In genomic region chr14:55671486-55671832, GRCm38 (mm10) we compare ENCODE assay signal across 8 mouse cellular contexts. TPM values are rescaled to one million over a fixed set of nuclear protein-coding genes. Genes with fewer than 3 reads are reported as not detected.
DNase-seq lines count a peak whose midpoint lies in the region; ATAC-seq and TF ChIP-seq lines count a peak whose summit lies in the region.

No protein-coding gene starts in this region.

- peak overlapping the region; percentile 91 for H3K9ac ChIP-seq in heart, embryonic 16.5 days (ENCODE audit: low read length)
- peak overlapping the region; percentile 81 for H3K9ac ChIP-seq in forebrain, embryonic 14.5 days (ENCODE audit: low read length)
- H3K9ac ChIP-seq in liver, postnatal 0 days (replicated peaks), result peak overlapping the region; percentile 68

- H3K4me2 ChIP-seq in heart, embryonic 16.5 days (ENCODE audit: low read depth, low read length), result peak overlapping the region; percentile 97
- H3K4me2 ChIP-seq in forebrain, embryonic 14.5 days (ENCODE audit: low read length), result peak overlapping the region; percentile 96
- H3K4me2 ChIP-seq in liver, postnatal 0 days (ENCODE audit: low read depth, low read length), result peak overlapping the region; percentile 79

- no peak for DNase-seq in heart, postnatal 36 days
- DNase-seq in G1E (ENCODE audit: low spot score), result peak; percentile 31
- no peak for DNase-seq in forebrain, embryonic 14.5 days (ENCODE audit: low spot score)
- no peak for DNase-seq in liver, postnatal 0 days
- DNase-seq in embryo, embryonic 11 days, result no peak
- DNase-seq in urinary bladder, postnatal 36 days (ENCODE audit: low spot score in 2 of 2), result no peak
- DNase-seq in frontal cortex, postnatal 36 days (ENCODE audit: low spot score in 2 of 2), result no peak

- H3K36me3 ChIP-seq in heart, embryonic 16.5 days (ENCODE audit: control insufficient read depth, insufficient read depth), result peaks cover 17% of the 10 kb centered on the region
- H3K36me3 ChIP-seq in G1E (replicated peaks), result peaks cover 54% of the 10 kb centered on the region
- H3K36me3 ChIP-seq in forebrain, embryonic 14.5 days (ENCODE audit: control insufficient read depth, insufficient read depth, low read length), result peaks cover 25% of the 10 kb centered on the region
- peaks cover 18% of the 10 kb centered on the region for H3K36me3 ChIP-seq in liver, postnatal 0 days (replicated peaks; ENCODE audit: insufficient read depth, low read length)

- no peaks in the 10 kb centered on the region for H3K9me3 ChIP-seq in heart, embryonic 16.5 days (replicated peaks; ENCODE audit: control insufficient read depth, low read length)
- H3K9me3 ChIP-seq in G1E (replicated peaks), result no peaks in the 10 kb centered on the region
- H3K9me3 ChIP-seq in forebrain, embryonic 14.5 days (replicated peaks; ENCODE audit: control insufficient read depth, low read length), result no peaks in the 10 kb centered on the region
- H3K9me3 ChIP-seq in liver, postnatal 0 days (ENCODE audit: low read length), result no peaks in the 10 kb centered on the region

- H3K27ac ChIP-seq in heart, embryonic 16.5 days (ENCODE audit: low read length), result peak overlapping the region; percentile 85
- peak overlapping the region; percentile 70; the same call in 1 of the 2 replicates for H3K27ac ChIP-seq in forebrain, embryonic 14.5 days (ENCODE audit: low read depth, low read length)
- H3K27ac ChIP-seq in liver, postnatal 0 days (ENCODE audit: low read depth), result peak overlapping the region; percentile 78

- WGBS in heart, embryonic 16.5 days, result under 1% methylated on average over 12 of the region's 12 CpGs
- under 1% methylated on average over 12 of the region's 12 CpGs for WGBS in forebrain, embryonic 14.5 days
- 0% methylated on average over 12 of the region's 12 CpGs for WGBS in liver, postnatal 0 days (ENCODE audit: insufficient replicate concordance)

- intact Hi-C loops in heart, postnatal 36 days (cut with DNase I), result loop anchor here (5.0 kb wide), 1 partner anchor 34 kb away; the partner anchor contains the start of genes Gm49378 and Ipo4

- peak; percentile 47 for ATAC-seq in heart, embryonic 16.5 days (replicated peaks; ENCODE audit: extremely low read depth, insufficient read depth, low FRiP score)
- no peak for ATAC-seq in G1E (ENCODE audit: extremely low read depth, insufficient number of reproducible peaks, low FRiP score, poor library complexity, severe bottlenecking)
- ATAC-seq in forebrain, embryonic 14.5 days, result peak; percentile 63
- ATAC-seq in liver, postnatal 0 days, result peak; percentile 9

- no peak for TF ChIP-seq EP300 in liver, postnatal 0 days (IDR thresholded peaks at IDR 0.05; ENCODE audit: low read depth)

- H3K27me3 ChIP-seq in heart, embryonic 16.5 days (ENCODE audit: control insufficient read depth, insufficient read depth, low read length), result no peaks in the 10 kb centered on the region
- H3K27me3 ChIP-seq in G1E (ENCODE audit: insufficient read depth, low read length), result no peaks in the 10 kb centered on the region
- H3K27me3 ChIP-seq in forebrain, embryonic 14.5 days (replicated peaks; ENCODE audit: control insufficient read depth, insufficient read depth, low read length), result no peaks in the 10 kb centered on the region
- no peaks in the 10 kb centered on the region for H3K27me3 ChIP-seq in liver, postnatal 0 days (ENCODE audit: insufficient read depth, low read length)

- H3K4me3 ChIP-seq in heart, embryonic 16.5 days (ENCODE audit: low read length), result peak overlapping the region; percentile 94
- peak overlapping the region; percentile 76 for H3K4me3 ChIP-seq in G1E (ENCODE audit: low read depth, low read length)
- peak overlapping the region; percentile 86 for H3K4me3 ChIP-seq in forebrain, embryonic 14.5 days (ENCODE audit: low read depth, low read length)
- H3K4me3 ChIP-seq in liver, postnatal 0 days (ENCODE audit: low read depth, low read length), result peak overlapping the region; percentile 68

- TF ChIP-seq CTCF in G1E (IDR thresholded peaks at IDR 0.05; ENCODE audit: low read depth, low read length), result no peak
- no peak for TF ChIP-seq CTCF in liver, postnatal 0 days (IDR thresholded peaks at IDR 0.05; ENCODE audit: low read depth)

- peaks cover 16% of the 10 kb centered on the region for H3K4me1 ChIP-seq in heart, embryonic 16.5 days (ENCODE audit: control insufficient read depth, insufficient read depth, low read length)
- peaks cover 45% of the 10 kb centered on the region for H3K4me1 ChIP-seq in G1E (ENCODE audit: insufficient read depth, low read depth, low read length)
- peaks cover 16% of the 10 kb centered on the region for H3K4me1 ChIP-seq in forebrain, embryonic 14.5 days (ENCODE audit: control insufficient read depth, insufficient read depth, low read length)
- H3K4me1 ChIP-seq in liver, postnatal 0 days (ENCODE audit: insufficient read depth), result peaks cover 13% of the 10 kb centered on the region

RNA-seq across cellular contexts. Expression of gene Gmpr2, which starts 0.3 kb away (rescaled TPM):
- 43.0 and 43.9 TPM in 2 replicates for polyA plus RNA-seq in heart, embryonic 16.5 days (2015; fragmentation: Nextera tagmentation; extraction: Ambion mirVana)
- 10 to 100 TPM; 10.8 to 11.0 TPM for total RNA-seq in heart, postnatal 36 days (2021)
- total RNA-seq in G1E (2014; fragmentation: Nextera tagmentation), result 27.7 and 30.8 TPM in 2 replicates
- 40.5 and 42.7 TPM in 2 replicates for total RNA-seq in G1E (2017)
- polyA plus RNA-seq in G1E (2012), result 20.0 and 24.7 TPM in 2 replicates
- 48.7 and 49.6 TPM in 2 replicates for polyA plus RNA-seq in forebrain, embryonic 14.5 days (2014; fragmentation: Nextera tagmentation; extraction: Ambion mirVana)
- 15.0 and 17.4 TPM in 2 replicates for polyA plus RNA-seq in liver, postnatal 0 days (2015; fragmentation: Nextera tagmentation; extraction: Ambion mirVana)

RNA-seq across cellular contexts. Expression of gene Nedd8, which starts 0.5 kb away (rescaled TPM):
- 444 and 466 TPM in 2 replicates for polyA plus RNA-seq in heart, embryonic 16.5 days (2015; fragmentation: Nextera tagmentation; extraction: Ambion mirVana)
- total RNA-seq in heart, postnatal 36 days (2021), result 100 to 1,000 TPM; 242 to 257 TPM
- 234 and 266 TPM in 2 replicates for total RNA-seq in G1E (2014; fragmentation: Nextera tagmentation)
- 488 and 566 TPM in 2 replicates for total RNA-seq in G1E (2017)
- polyA plus RNA-seq in G1E (2012), result 112 and 128 TPM in 2 replicates
- polyA plus RNA-seq in forebrain, embryonic 14.5 days (2014; fragmentation: Nextera tagmentation; extraction: Ambion mirVana), result 622 and 707 TPM in 2 replicates
- polyA plus RNA-seq in liver, postnatal 0 days (2015; fragmentation: Nextera tagmentation; extraction: Ambion mirVana), result 228 and 231 TPM in 2 replicates

RNA-seq across cellular contexts. Expression of gene Tinf2, which starts 10.2 kb away (rescaled TPM):
- polyA plus RNA-seq in heart, embryonic 16.5 days (2015; fragmentation: Nextera tagmentation; extraction: Ambion mirVana), result 27.5 and 30.0 TPM in 2 replicates
- 10 to 100 TPM in 1 of 2 experiments, 1 to 10 TPM in 1; 10.0 to 12.9 TPM for total RNA-seq in heart, postnatal 36 days (2021)
- 51.4 and 55.1 TPM in 2 replicates for total RNA-seq in G1E (2014; fragmentation: Nextera tagmentation)
- 42.4 and 42.7 TPM in 2 replicates for total RNA-seq in G1E (2017)
- 41.7 and 44.2 TPM in 2 replicates for polyA plus RNA-seq in G1E (2012)
- 30.6 and 37.5 TPM in 2 replicates for polyA plus RNA-seq in forebrain, embryonic 14.5 days (2014; fragmentation: Nextera tagmentation; extraction: Ambion mirVana)
- 11.5 and 14.1 TPM in 2 replicates for polyA plus RNA-seq in liver, postnatal 0 days (2015; fragmentation: Nextera tagmentation; extraction: Ambion mirVana)

RNA-seq across cellular contexts. Expression of gene Mdp1, which starts 11.2 kb away (rescaled TPM):
- polyA plus RNA-seq in heart, embryonic 16.5 days (2015; fragmentation: Nextera tagmentation; extraction: Ambion mirVana), result 93.7 and 96.5 TPM in 2 replicates
- 10 to 100 TPM; 42.6 to 57.7 TPM for total RNA-seq in heart, postnatal 36 days (2021)
- total RNA-seq in G1E (2014; fragmentation: Nextera tagmentation) (18.4 and 28.0 TPM in 2 replicates), G1E (2017) (45.8 and 46.5 TPM in 2 replicates)
- 9.4 and 12.2 TPM in 2 replicates for polyA plus RNA-seq in G1E (2012)
- polyA plus RNA-seq in forebrain, embryonic 14.5 days (2014; fragmentation: Nextera tagmentation; extraction: Ambion mirVana), result 62.7 and 64.4 TPM in 2 replicates
- polyA plus RNA-seq in liver, postnatal 0 days (2015; fragmentation: Nextera tagmentation; extraction: Ambion mirVana), result 16.0 and 16.1 TPM in 2 replicates

RNA-seq across cellular contexts. Expression of gene Tssk4, which starts 21.5 kb away (rescaled TPM):
- polyA plus RNA-seq in heart, embryonic 16.5 days (2015; fragmentation: Nextera tagmentation; extraction: Ambion mirVana), result 0.22 and 0.45 TPM in 2 replicates
- under 1 TPM; 0.51 to 0.61 TPM for total RNA-seq in heart, postnatal 36 days (2021)
- total RNA-seq in G1E (2014; fragmentation: Nextera tagmentation), result 4.0 and 4.2 TPM in 2 replicates
- 1.9 and 2.3 TPM in 2 replicates for total RNA-seq in G1E (2017)
- polyA plus RNA-seq in G1E (2012), result 0.17 and 0.26 TPM in 2 replicates
- polyA plus RNA-seq in forebrain, embryonic 14.5 days (2014; fragmentation: Nextera tagmentation; extraction: Ambion mirVana), result 0.17 and 0.20 TPM in 2 replicates
- 0.06 and 0.21 TPM in 2 replicates for polyA plus RNA-seq in liver, postnatal 0 days (2015; fragmentation: Nextera tagmentation; extraction: Ambion mirVana)
